Mouse (Mus musculus) forebrain, embryonic 14.5 days (tissue): ENCODE results near the gene Cadps. TPM values are rescaled to one million over a fixed set of nuclear protein-coding genes. Genes with fewer than 3 reads are reported as not detected.

ENCODE experiments used
- ATAC-seq: fragments of 200-750 bp; cut with Nextera tagmentation; 2 replicates; pipeline ENCODE4 v1.8.0; 2017; ENCODE audit warnings: mild to moderate bottlenecking, moderate library complexity
- DNase-seq: peaks from one replicate; pipeline ENCODE4 v3.0.0-alpha.2; 2015; ENCODE audit warnings: low spot score
- H3K27ac ChIP-seq: fragments of 300-500 bp; sonication (generic); 2 replicates; pipeline ENCODE4 v1.5.1; 2014; ENCODE audit warnings: low read depth, mild to moderate bottlenecking, control low read depth, low read length, moderate library complexity
- H3K27me3 ChIP-seq: fragments of 300-500 bp; sonication (generic); replicated peaks from 2 replicates; pipeline ENCODE4 v1.6.1; 2014; ENCODE audit warnings: low read length, control low read depth, mixed read lengths; ENCODE audit not compliant: control insufficient read depth, insufficient read depth
- H3K36me3 ChIP-seq: fragments of 300-500 bp; sonication (generic); 2 replicates; pipeline ENCODE4 v1.6.1; 2014; ENCODE audit warnings: low read length, control low read depth; ENCODE audit not compliant: control insufficient read depth, insufficient read depth
- H3K4me1 ChIP-seq: fragments of 300-500 bp; sonication (generic); 2 replicates; pipeline ENCODE4 v1.6.1; 2014; ENCODE audit warnings: antibody characterized with exemption, low read length, control low read depth; ENCODE audit not compliant: control insufficient read depth, insufficient read depth
- H3K4me2 ChIP-seq: fragments of 300-500 bp; sonication (generic); 2 replicates; pipeline ENCODE4 v1.6.1; 2014; ENCODE audit warnings: mild to moderate bottlenecking, control low read depth, low read length
- H3K4me3 ChIP-seq: fragments of 300-500 bp; sonication (generic); 2 replicates; pipeline ENCODE4 v1.5.1; 2014; ENCODE audit warnings: low read depth, low read length, control low read depth
- H3K9ac ChIP-seq: fragments of 300-500 bp; sonication (generic); 2 replicates; pipeline ENCODE4 v1.6.1; 2014; ENCODE audit warnings: mild to moderate bottlenecking, low read length, control low read depth, moderate library complexity
- H3K9me3 ChIP-seq: fragments of 300-500 bp; sonication (generic); replicated peaks from 2 replicates; pipeline ENCODE4 v1.6.1; 2016; ENCODE audit warnings: low read length, control low read depth, mixed read lengths; ENCODE audit not compliant: control insufficient read depth
- WGBS: fragments of 180-500 bp; shearing (Covaris S2); extraction: QIAGEN DNeasy Blood & Tissue Kit; methylation state at CpG from one replicate; pipeline ENCODE4 v1.1.7; 2014; 5-methylcytosine and 5-hydroxymethylcytosine counted together
- polyA plus RNA-seq: library from polyadenylated mRNA; unstranded; fragments of >200 nt; fragmentation: Nextera tagmentation; extraction: Ambion mirVana; gene quantifications from 2 replicates; pipeline ENCODE4 v1.2.1, GENCODE M21; 2014

Cadps gene
- polyA plus RNA-seq, 1 experiment from 2014 or later = 36.0 TPM

DNA sequence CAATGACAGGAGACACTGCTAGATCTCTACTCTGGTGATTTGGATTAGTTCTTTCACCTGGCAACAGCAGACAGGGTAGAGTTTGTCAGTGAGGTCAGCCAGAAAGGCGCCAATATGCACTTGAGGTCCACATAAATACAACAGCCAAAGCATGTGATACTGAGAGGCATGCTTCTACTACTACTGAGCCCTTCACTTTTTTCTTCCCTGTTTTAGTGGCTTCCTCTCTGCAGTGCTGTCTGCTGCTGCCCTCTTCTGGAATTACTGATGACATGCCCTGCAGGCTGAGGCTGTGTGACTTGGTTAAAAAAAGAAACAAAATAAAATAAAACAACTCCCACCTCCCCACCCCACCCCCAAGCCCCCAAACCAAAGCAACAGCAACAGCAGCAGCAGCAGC, 291.8 kb downstream of the Cadps start:
- H3K4me3 ChIP-seq = no peak overlapping the region
- 21% methylated on average over 1 of the region's 1 CpGs for WGBS
- DNase-seq = peak; percentile 84

DNA sequence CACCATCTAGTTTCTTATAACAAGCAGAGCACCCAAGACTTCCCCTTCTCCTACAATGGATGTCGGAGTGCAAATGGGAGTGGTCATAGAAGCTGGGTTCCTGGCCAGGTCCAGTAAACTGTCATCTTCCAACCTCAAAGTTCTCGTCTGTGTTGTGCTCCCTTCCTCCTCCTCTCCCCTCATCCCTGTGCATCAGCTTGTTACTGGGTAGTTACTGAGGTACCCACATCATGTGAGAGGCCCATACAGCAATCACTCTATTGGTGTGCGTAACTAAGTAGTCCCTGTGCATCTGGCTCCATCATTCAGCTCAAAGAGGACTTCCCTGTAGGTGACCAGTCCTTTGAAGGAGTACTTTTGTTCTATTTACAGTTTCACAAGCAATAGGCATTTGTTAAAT, 292.3 kb downstream of the Cadps start:
- Histone ChIP-seq H3K9ac (no peak overlapping the region), H3K36me3 (peaks cover 8% of the 10 kb centered on the region; the same call in 1 of the 2 replicates), H3K4me2 (peak overlapping the region; percentile 45; the same call in 1 of the 2 replicates), H3K9me3 (no peaks in the 10 kb centered on the region), H3K27ac (no peak overlapping the region), H3K4me3 (no peak overlapping the region), H3K27me3 (no peaks in the 10 kb centered on the region), H3K4me1 (peaks cover 6% of the 10 kb centered on the region; the same call in 1 of the 2 replicates)
- ATAC-seq = peak; percentile 32
- 54% methylated on average over 3 of the region's 3 CpGs for WGBS
- DNase-seq = no peak

More for the DNA sequence above, 291.8 kb downstream of the Cadps start:
- Histone ChIP-seq H3K36me3 (peaks cover 9% of the 10 kb centered on the region; the same call in 1 of the 2 replicates), H3K27me3 (no peaks in the 10 kb centered on the region), H3K9me3 (no peaks in the 10 kb centered on the region), H3K27ac (no peak overlapping the region), H3K9ac (no peak overlapping the region), H3K4me1 (peaks cover 6% of the 10 kb centered on the region; the same call in 1 of the 2 replicates), H3K4me2 (no peak overlapping the region)
- peak; percentile 85 for ATAC-seq

DNA sequence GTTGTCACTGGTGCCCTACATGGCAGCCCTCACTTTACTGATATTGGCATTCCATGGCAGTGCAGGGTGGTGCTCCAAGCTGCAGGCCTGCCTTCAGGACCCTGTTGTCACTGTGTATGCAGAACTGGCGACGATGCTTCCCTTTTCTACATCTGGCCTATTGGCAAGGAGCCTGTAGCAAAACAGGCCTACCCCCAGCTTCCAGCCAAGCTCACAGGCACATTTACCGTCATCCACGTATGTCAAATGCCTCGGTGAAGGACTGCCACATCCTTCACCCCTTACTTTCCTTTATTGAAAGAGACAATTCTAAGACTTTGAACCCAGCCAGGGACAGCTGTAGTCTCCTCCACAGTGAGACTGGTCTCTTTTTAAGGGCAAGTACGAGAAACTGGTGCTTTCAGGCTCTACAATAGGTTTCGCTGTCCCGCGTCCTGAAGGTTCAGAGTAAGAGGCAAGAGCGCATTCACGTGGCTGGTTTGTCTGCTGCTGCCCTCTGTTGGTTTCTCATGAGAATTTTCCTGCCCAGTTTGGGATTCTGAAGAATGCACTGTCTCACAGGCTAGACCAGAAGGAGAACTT, 292.8 kb downstream of the Cadps start:
- WGBS = 5% methylated on average over 11 of the region's 11 CpGs
- Histone ChIP-seq H3K4me1 (peaks cover 6% of the 10 kb centered on the region; the same call in 1 of the 2 replicates), H3K9me3 (no peaks in the 10 kb centered on the region), H3K27ac (peak overlapping the region; percentile 29; the same call in 1 of the 2 replicates), H3K27me3 (no peaks in the 10 kb centered on the region), H3K9ac (no peak overlapping the region), H3K36me3 (peaks cover 6% of the 10 kb centered on the region; the same call in 1 of the 2 replicates), H3K4me3 (no peak overlapping the region), H3K4me2 (peak overlapping the region; percentile 45)
- DNase-seq (peak; percentile 92), ATAC-seq (peak; percentile 78)

DNA sequence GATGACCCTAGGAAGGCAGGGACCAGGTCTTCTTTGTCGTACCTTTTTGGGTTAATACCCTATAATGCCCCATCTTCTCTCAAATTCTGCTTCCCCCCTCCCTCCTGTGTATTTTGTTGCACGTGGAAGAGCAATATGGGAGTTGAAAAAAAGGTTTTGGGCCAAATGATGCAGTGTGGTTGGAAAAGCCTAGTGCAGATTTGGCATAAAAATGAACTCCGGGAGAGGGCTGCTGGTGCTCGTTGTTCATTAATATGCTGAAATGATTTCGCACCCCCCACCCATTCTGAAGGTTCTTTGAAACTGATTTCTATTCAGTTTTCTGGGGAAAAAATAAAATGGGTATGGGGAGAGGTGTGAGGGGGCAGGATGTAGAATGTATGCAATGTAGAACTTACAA, 295.6 kb downstream of the Cadps start:
- 67% methylated on average over 5 of the region's 5 CpGs for WGBS
- H3K4me3 ChIP-seq = no peak overlapping the region
- DNase-seq (peak; percentile 54), ATAC-seq (no peak)
- H3K36me3 ChIP-seq = peaks cover 13% of the 10 kb centered on the region
- peaks cover 6% of the 10 kb centered on the region; the same call in 1 of the 2 replicates for H3K4me1 ChIP-seq
- no peak overlapping the region for H3K9ac ChIP-seq
- H3K27ac ChIP-seq = no peak overlapping the region
- H3K27me3 ChIP-seq = no peaks in the 10 kb centered on the region
- H3K9me3 ChIP-seq = no peaks in the 10 kb centered on the region
- no peak overlapping the region for H3K4me2 ChIP-seq

DNA sequence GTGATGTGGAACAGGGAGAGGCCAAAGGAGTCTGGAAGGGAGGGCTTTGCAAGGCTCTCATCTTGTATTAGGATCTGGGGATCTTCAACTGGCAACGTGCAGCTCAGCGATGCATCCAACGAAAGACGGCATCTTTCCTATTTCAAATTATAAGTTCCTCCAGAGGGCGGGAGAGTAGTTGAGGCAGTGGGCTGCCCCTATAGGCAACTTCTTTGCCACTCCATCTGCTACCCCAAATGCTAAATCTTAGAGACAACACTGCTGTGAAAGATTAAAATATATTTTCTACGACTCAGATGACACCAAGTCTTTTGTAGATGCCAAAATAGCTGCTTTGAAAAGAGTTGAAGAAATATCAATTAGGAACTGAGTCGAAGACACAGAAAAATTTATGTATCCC, 315.9 kb downstream of the Cadps start:
- H3K4me3 ChIP-seq = no peak overlapping the region
- no peak overlapping the region for H3K27ac ChIP-seq
- no peaks in the 10 kb centered on the region for H3K36me3 ChIP-seq
- H3K4me1 ChIP-seq = no peaks in the 10 kb centered on the region
- H3K4me2 ChIP-seq = no peak overlapping the region
- ATAC-seq = peak; percentile 58; the same call in 1 of the 2 replicates
- peak; percentile 47 for DNase-seq
- no peak overlapping the region for H3K9ac ChIP-seq
- WGBS = 79% methylated on average over 7 of the region's 7 CpGs
- no peaks in the 10 kb centered on the region for H3K27me3 ChIP-seq
- no peaks in the 10 kb centered on the region for H3K9me3 ChIP-seq

DNA sequence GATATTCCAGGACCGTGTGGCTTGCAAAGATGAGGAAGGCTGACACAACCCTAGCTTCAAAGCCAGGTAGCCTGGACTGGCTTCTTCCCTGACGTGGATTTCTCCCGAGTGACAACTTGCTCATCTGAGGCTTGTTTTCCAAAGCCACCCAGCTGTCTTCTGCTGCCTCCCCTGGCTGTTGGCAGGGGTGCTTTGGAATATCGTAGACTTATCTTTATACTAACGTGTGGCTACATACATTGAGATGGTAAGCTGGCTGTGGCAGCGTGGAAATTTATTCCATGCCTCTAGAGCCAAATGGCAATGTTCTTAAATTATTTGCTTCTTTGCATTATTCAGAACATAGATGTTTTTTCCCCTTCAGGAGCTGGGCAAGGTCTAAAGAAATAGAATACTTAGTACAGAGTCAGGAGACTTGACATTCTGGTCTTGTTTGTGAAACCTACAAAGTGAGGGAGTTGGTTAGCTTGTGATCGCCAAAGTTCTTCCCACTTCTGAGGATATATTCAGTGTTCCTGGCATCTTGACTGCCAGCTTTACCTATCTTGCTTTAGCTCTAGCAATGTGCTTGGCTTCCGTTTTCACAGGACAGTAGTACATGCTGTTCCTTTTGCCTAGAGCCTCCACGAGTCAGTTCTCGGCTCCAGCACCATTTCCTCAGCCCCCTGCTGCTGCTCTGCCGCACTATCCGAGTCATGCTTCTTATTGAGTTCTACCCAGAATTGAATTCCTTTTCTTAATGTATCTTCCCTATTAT, 318.5 kb downstream of the Cadps start:
- DNase-seq (no peak), ATAC-seq (no peak)
- Histone ChIP-seq H3K4me1 (no peaks in the 10 kb centered on the region), H3K9me3 (no peaks in the 10 kb centered on the region), H3K36me3 (no peaks in the 10 kb centered on the region), H3K4me3 (no peak overlapping the region), H3K4me2 (no peak overlapping the region), H3K27ac (no peak overlapping the region), H3K27me3 (no peaks in the 10 kb centered on the region), H3K9ac (no peak overlapping the region)
- 83% methylated on average over 12 of the region's 12 CpGs for WGBS

DNA sequence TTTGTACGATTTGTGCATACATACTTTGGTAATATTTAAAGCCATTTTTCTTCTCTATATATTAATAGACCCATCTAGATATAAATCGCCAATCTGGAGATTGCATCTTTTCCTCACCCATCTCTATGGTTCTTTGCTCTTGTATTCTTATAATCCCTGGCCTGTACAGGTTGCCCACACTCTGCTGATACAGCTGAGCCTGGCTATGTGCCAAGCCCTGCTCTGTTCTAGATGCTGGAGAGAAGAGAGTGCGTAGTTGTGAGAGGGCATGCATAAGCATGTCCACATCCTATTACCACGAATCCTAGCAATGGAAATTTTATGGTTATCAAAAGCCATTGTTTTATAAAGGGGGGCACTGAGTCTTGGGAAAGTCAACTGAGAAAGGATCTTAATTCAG, 360.7 kb downstream of the Cadps start:
- no peak overlapping the region for H3K4me3 ChIP-seq
- H3K4me2 ChIP-seq = no peak overlapping the region
- H3K27me3 ChIP-seq = no peaks in the 10 kb centered on the region
- H3K4me1 ChIP-seq = no peaks in the 10 kb centered on the region
- WGBS = 81% methylated on average over 4 of the region's 4 CpGs
- H3K9me3 ChIP-seq = no peaks in the 10 kb centered on the region
- DNase-seq (no peak), ATAC-seq (no peak)
- no peak overlapping the region for H3K9ac ChIP-seq
- H3K36me3 ChIP-seq = peaks cover 4% of the 10 kb centered on the region; the same call in 1 of the 2 replicates
- no peak overlapping the region for H3K27ac ChIP-seq

DNA sequence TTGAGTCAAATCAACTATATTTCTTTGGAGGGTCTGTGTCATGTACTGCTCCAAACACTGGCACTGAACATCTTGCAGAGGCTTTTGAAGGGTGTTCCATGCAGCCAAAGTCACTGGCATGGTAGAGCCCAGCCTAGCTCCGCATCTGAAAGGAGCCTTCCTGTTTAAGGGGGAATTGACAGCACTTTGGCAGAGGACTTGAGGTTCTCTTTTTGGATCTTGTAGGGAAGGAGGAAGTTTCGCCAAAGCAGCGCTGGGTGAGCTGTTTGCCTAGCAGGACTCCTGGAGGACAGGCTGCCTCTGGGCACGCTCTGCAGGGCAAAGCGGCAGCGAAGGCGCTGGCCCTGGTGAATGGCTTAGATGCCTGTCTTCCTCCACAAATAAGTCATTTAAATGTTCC, 363.2 kb downstream of the Cadps start:
- 42% methylated on average over 7 of the region's 7 CpGs for WGBS
- no peak overlapping the region for H3K27ac ChIP-seq

More for the DNA sequence above, 363.2 kb downstream of the Cadps start:
- DNase-seq (peak; percentile 69), ATAC-seq (peak; percentile 65; the same call in 1 of the 2 replicates)
- H3K9ac ChIP-seq = no peak overlapping the region
- H3K4me1 ChIP-seq = peaks cover 5% of the 10 kb centered on the region; the same call in 1 of the 2 replicates
- H3K36me3 ChIP-seq = no peaks in the 10 kb centered on the region
- no peak overlapping the region for H3K4me2 ChIP-seq
- H3K27me3 ChIP-seq = no peaks in the 10 kb centered on the region
- no peak overlapping the region for H3K4me3 ChIP-seq
- no peaks in the 10 kb centered on the region for H3K9me3 ChIP-seq
